Mouse (Mus musculus) urinary bladder, postnatal 10 days (tissue): Measurements from ENCODE around the gene Phf5a.

ENCODE experiments used
- DNase-seq: peaks from one replicate; pipeline ENCODE4 v3.0.0; 2022; ENCODE audit warnings: low spot score

Phf5a gene

DNA sequence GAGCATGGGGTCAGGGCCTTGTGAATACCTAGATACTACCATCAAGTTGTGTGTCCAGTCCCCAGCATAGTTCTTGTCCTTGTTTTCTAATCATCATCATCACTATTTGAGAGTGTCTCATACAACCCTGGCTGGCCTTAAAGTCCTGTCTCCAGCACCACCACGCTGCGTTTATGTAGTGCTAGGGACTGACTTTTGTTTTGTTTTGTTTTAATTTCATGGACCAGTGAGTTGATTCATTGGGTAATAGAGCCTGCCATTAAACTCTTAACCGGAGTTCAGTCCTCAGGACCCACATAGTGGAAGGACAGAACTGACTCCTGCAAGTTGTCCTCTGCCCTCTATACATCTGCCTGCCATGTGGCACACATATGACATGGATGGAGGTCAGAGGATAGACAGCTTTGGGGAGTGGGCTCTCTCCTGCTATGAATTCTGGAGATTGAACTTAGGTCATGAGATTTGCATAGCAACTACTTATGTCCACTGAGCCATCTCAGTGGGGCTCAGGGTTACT, 13.8 kb upstream of the Phf5a start:
- DNase-seq, result no peak

DNA sequence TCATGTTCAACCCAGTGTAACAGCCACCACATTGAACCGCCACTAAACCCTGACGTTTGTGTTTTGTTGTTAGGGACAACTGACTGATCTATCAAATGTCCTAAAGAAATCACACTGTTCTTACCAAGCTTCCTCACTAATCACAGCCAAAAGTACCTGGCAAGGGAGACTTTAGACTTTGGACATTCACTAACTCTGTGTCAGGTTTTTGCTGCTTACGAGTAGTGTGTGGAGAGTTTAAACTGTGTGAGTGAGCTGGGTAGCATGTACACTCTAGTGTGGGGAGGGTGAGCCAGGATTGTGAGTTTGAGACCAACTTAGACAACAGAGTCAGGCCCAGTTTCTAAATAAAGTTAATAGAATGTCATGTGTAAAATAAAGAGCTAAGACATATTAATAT, 10.6 kb upstream of the Phf5a start:
- no peak for DNase-seq

GRCm38 (mm10) chr15:81879531-81880401, 8.1 kb upstream of the Phf5a start:
- DNase-seq, result no peak

- DNase-seq, result peak; percentile 96
Measured at GRCm38 (mm10) chr15:81872262-81873136, 788 bp upstream of the Phf5a start, which contains the start of gene Aco2. TSS of gene Aco2 (plus strand) at chr15:81872309.

DNA sequence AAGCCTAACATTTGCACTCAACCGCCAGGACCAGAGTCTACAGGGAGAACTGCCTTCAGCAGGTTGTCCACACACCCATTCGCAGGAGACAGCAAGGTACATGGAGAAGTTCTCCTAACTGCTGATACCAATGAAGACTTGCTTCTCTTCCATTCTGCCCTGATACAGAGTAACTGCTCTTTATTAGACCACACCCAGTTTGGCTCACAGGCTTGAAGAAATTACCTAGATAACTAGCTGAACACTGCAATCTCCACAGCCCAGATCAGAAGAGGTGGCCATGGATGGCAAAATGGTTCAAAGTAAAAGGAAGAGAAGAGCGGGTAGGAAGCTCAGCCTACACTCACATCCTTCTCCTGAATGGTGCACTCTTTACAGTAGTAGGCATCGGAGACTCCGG, 1.7 kb downstream of the Phf5a start:
- DNase-seq, result no peak

GRCm38 (mm10) chr15:81864238-81864637, 7.5 kb downstream of the Phf5a start:
- no peak for DNase-seq

DNA sequence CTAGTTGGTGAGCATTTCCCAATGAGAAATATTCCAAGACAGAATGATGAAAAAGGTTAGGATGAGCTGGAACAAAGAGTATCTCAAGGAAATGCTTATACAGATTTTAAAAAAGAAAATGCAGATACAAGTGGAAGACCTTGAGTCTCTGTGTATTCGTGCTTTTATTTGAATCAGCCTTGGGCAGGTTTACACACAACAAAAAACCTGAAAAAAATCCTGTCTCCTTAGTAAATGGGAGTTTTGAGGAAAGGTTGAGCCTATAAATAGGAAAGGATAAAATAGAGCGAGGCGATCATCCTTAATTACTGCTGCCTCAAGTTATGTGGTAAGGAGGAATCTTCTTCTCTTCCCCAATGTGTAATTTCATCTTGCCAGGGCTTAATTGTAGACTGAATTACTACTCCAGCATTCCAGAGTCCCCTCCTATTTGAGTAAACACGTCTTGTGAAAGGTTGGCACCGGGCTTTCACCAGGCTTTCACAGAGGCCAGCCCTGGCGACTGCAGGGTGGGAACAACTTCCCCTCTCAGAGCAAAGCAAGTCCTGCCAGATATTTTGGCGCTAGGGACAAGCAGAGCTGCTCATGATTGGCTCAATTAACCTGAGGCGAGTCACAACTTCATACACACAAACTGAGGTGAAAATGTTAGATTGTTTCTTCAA, 11.1 kb downstream of the Phf5a start:
- DNase-seq, result no peak

- no peak for DNase-seq
Measured at GRCm38 (mm10) chr15:81859330-81860255, 12.1 kb downstream of the Phf5a start.

- DNase-seq, result no peak
Measured at GRCm38 (mm10) chr15:81858517-81859329, 13.0 kb downstream of the Phf5a start, which contains the start of gene Tob2. TSS of gene Tob2 (minus strand) at chr15:81858796.

- peak; percentile 80 for DNase-seq
Measured at GRCm38 (mm10) chr15:81858138-81858516, 13.6 kb downstream of the Phf5a start.

GRCm38 (mm10) chr15:81857724-81858116, 14.0 kb downstream of the Phf5a start:
- DNase-seq, result no peak

DNA sequence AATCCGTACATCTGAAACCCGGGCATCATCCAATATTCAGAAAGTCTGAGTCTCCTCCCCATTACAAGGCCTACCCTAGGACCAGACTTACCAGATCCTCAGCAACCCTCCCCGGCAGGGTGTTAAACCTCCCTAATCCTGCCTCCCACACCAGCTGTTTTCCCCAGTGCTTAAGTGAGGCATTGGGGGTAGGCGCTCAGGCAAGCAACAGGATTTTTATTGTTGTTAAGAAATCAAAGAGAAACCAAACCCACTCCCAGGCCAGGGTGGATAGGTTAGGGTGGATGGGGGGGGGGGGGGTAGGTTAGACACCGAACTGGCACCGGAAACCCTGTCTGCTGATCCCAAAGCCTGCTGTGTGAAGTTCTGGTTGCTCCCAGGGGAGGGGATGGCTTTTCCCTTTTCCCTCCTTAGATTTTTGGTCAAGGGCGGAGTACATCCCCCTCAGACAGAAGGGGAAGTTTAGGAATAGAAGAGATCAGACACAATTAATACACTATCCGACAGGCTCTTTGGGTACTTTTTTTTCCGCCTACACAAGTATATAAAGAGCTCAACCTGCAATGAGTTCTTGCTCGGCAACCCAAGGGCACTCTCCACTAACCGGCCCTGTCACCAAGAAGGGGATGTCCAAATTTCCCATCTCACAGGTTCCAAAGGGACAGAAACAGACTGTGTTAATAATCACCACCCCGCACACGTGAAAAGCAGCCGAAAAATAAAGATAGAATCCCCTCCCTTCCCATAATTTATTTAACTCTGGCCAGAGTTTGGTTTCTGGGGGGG, 14.6 kb downstream of the Phf5a start:
- DNase-seq, result no peak

DNA sequence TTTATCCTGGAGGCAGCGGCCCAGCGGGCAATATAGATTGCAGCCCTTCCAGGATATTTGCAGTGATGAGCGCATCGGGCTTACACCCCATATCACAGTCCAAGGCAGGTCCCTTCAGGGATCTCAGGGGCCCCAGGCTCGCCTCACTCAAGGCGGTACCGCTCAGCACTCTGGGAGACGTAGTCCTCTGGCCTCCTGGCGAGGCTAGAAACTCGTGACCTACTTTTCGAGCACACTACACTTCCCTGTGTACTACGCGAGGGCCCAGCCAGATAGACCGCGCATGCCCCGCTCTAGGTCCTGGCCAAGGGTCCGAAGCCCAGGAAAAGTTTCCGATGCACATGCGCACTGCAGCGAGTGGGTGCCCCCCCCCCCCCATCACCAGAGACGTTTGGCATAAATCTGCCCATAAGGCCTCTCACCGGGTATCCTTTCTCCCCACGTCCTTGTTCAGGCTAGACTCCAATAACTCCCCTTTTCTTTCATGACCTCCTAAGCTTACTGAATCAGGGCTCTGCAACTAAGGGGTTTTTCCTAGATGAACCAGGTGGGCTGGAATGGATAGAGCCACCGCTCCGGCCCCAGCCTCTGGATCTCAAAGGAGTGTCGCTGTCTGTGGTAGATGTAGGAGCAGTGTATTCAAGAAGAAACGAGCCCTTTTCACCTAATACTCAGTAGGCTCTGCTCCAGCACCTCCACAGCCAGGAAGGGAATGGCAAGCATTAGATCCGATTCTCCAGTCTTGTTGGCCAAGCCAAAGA, 15.5 kb downstream of the Phf5a start:
- DNase-seq, result no peak

- DNase-seq, result no peak
Measured at GRCm38 (mm10) chr15:81853081-81853480, 18.6 kb downstream of the Phf5a start.

GRCm38 (mm10) chr15:81852411-81853000, 19.2 kb downstream of the Phf5a start:
- DNase-seq, result no peak

GRCm38 (mm10) chr15:81851375-81851774, 20.3 kb downstream of the Phf5a start:
- no peak for DNase-seq

GRCm38 (mm10) chr15:81850718-81851117, 21.0 kb downstream of the Phf5a start:
- no peak for DNase-seq

GRCm38 (mm10) chr15:81849104-81849503, 22.6 kb downstream of the Phf5a start:
- DNase-seq, result no peak
